Mouse (Mus musculus): ENCODE results near the gene Tmem54. TPM values are rescaled to one million over a fixed set of nuclear protein-coding genes. Genes with fewer than 3 reads are reported as not detected.
A peak's percentile ranks its signal among the peaks of the same experiment; 100 is the strongest.

Tmem54 gene
- polyA plus RNA-seq, 1 experiment, result 851 TPM

GRCm38 (mm10) chr4:129095276-129095675 is 10.1 kb upstream of the Tmem54 start:
- H3K4me1 ChIP-seq (ENCODE audit: control insufficient read depth, insufficient read depth, insufficient read length, low read length), result peaks cover 7% of the 10 kb centered on the region; the same call in 1 of the 2 replicates
- no peak for TF ChIP-seq CTCF (IDR thresholded peaks at IDR 0.05; ENCODE audit: extremely low read depth, insufficient read length, insufficient replicate concordance, low read depth, low read length)
- no peak for TF ChIP-seq POLR2A (IDR thresholded peaks at IDR 0.05; ENCODE audit: low read depth, low read length)
- H3K36me3 ChIP-seq (ENCODE audit: control insufficient read depth, insufficient read depth, low read length), result no peaks in the 10 kb centered on the region
- no peaks in the 10 kb centered on the region for H3K27me3 ChIP-seq (ENCODE audit: control insufficient read depth, insufficient read depth, low read length)
- H3K4me3 ChIP-seq (ENCODE audit: low read depth, low read length), result no peak overlapping the region
- H3K27ac ChIP-seq (ENCODE audit: insufficient read depth, low read depth, low read length), result no peak overlapping the region
- 36% methylated on average over 15 of the region's 15 CpGs for WGBS

GRCm38 (mm10) chr4:129097006-129097405 is 8.3 kb upstream of the Tmem54 start:
- peaks cover 7% of the 10 kb centered on the region; the same call in 1 of the 2 replicates for H3K4me1 ChIP-seq (ENCODE audit: control insufficient read depth, insufficient read depth, insufficient read length, low read length)
- H3K27ac ChIP-seq (ENCODE audit: insufficient read depth, low read depth, low read length), result no peak overlapping the region
- no peaks in the 10 kb centered on the region for H3K36me3 ChIP-seq (ENCODE audit: control insufficient read depth, insufficient read depth, low read length)
- WGBS, result 89% methylated on average over 7 of the region's 7 CpGs
- H3K4me3 ChIP-seq (ENCODE audit: low read depth, low read length), result no peak overlapping the region
- TF ChIP-seq POLR2A (IDR thresholded peaks at IDR 0.05; ENCODE audit: low read depth, low read length), result no peak
- TF ChIP-seq CTCF (IDR thresholded peaks at IDR 0.05; ENCODE audit: extremely low read depth, insufficient read length, insufficient replicate concordance, low read depth, low read length), result no peak
- no peaks in the 10 kb centered on the region for H3K27me3 ChIP-seq (ENCODE audit: control insufficient read depth, insufficient read depth, low read length)

GRCm38 (mm10) chr4:129102133-129102829 is 3.1 kb upstream of the Tmem54 start:
- peak; percentile 27; the same call in 1 of the 2 replicates for TF ChIP-seq CTCF (IDR thresholded peaks at IDR 0.05; ENCODE audit: extremely low read depth, insufficient read length, insufficient replicate concordance, low read depth, low read length)
- no peak for TF ChIP-seq POLR2A (IDR thresholded peaks at IDR 0.05; ENCODE audit: low read depth, low read length)
- H3K27me3 ChIP-seq (ENCODE audit: control insufficient read depth, insufficient read depth, low read length), result no peaks in the 10 kb centered on the region
- WGBS, result 27% methylated on average over 14 of the region's 14 CpGs
- peak overlapping the region; percentile 44 for H3K4me3 ChIP-seq (ENCODE audit: low read depth, low read length)
- no peaks in the 10 kb centered on the region for H3K36me3 ChIP-seq (ENCODE audit: control insufficient read depth, insufficient read depth, low read length)
- peak overlapping the region; percentile 99 for H3K27ac ChIP-seq (ENCODE audit: insufficient read depth, low read depth, low read length)
- peaks cover 23% of the 10 kb centered on the region for H3K4me1 ChIP-seq (ENCODE audit: control insufficient read depth, insufficient read depth, insufficient read length, low read length)

- Histone ChIP-seq H3K27ac (ENCODE audit: insufficient read depth, low read depth, low read length) (peak overlapping the region; percentile 95), H3K4me3 (ENCODE audit: low read depth, low read length) (peak overlapping the region; percentile 92), H3K4me1 (ENCODE audit: control insufficient read depth, insufficient read depth, insufficient read length, low read length) (peaks cover 36% of the 10 kb centered on the region), H3K27me3 (ENCODE audit: control insufficient read depth, insufficient read depth, low read length) (no peaks in the 10 kb centered on the region), H3K36me3 (ENCODE audit: control insufficient read depth, insufficient read depth, low read length) (peaks cover 22% of the 10 kb centered on the region)
- 18% methylated on average over 9 of the region's 9 CpGs for WGBS
- TF ChIP-seq CTCF (IDR thresholded peaks at IDR 0.05; ENCODE audit: extremely low read depth, insufficient read length, insufficient replicate concordance, low read depth, low read length), result no peak
- TF ChIP-seq POLR2A (IDR thresholded peaks at IDR 0.05; ENCODE audit: low read depth, low read length), result no peak
These were observed 725 bp downstream of the Tmem54 start for GRCm38 (mm10) chr4:129106073-129106472.

GRCm38 (mm10) chr4:129107348-129107899 is 2.1 kb downstream of the Tmem54 start:
- Histone ChIP-seq H3K27me3 (ENCODE audit: control insufficient read depth, insufficient read depth, low read length) (no peaks in the 10 kb centered on the region), H3K4me1 (ENCODE audit: control insufficient read depth, insufficient read depth, insufficient read length, low read length) (peaks cover 38% of the 10 kb centered on the region), H3K36me3 (ENCODE audit: control insufficient read depth, insufficient read depth, low read length) (peaks cover 35% of the 10 kb centered on the region), H3K27ac (ENCODE audit: insufficient read depth, low read depth, low read length) (peak overlapping the region; percentile 91), H3K4me3 (ENCODE audit: low read depth, low read length) (peak overlapping the region; percentile 55)
- 16% methylated on average over 10 of the region's 10 CpGs for WGBS
- TF ChIP-seq POLR2A (IDR thresholded peaks at IDR 0.05; ENCODE audit: low read depth, low read length) (peak; percentile 59; the same call in 1 of the 2 replicates), CTCF (IDR thresholded peaks at IDR 0.05; ENCODE audit: extremely low read depth, insufficient read length, insufficient replicate concordance, low read depth, low read length) (no peak)

- Histone ChIP-seq H3K27ac (ENCODE audit: insufficient read depth, low read depth, low read length) (0 out of 2 replicates have a peak overlapping the region, but pooled peaks have one; percentile 5), H3K4me3 (ENCODE audit: low read depth, low read length) (peak overlapping the region; percentile 55), H3K36me3 (ENCODE audit: control insufficient read depth, insufficient read depth, low read length) (peaks cover 40% of the 10 kb centered on the region), H3K27me3 (ENCODE audit: control insufficient read depth, insufficient read depth, low read length) (no peaks in the 10 kb centered on the region), H3K4me1 (ENCODE audit: control insufficient read depth, insufficient read depth, insufficient read length, low read length) (peaks cover 39% of the 10 kb centered on the region)
- 37% methylated on average over 7 of the region's 7 CpGs for WGBS
- TF ChIP-seq CTCF (IDR thresholded peaks at IDR 0.05; ENCODE audit: extremely low read depth, insufficient read length, insufficient replicate concordance, low read depth, low read length) (no peak), POLR2A (IDR thresholded peaks at IDR 0.05; ENCODE audit: low read depth, low read length) (no peak)
These were observed 3.3 kb downstream of the Tmem54 start for GRCm38 (mm10) chr4:129108624-129109023.

GRCm38 (mm10) chr4:129110804-129111203 is 5.5 kb downstream of the Tmem54 start:
- TF ChIP-seq POLR2A (IDR thresholded peaks at IDR 0.05; ENCODE audit: low read depth, low read length), result no peak
- no peak for TF ChIP-seq CTCF (IDR thresholded peaks at IDR 0.05; ENCODE audit: extremely low read depth, insufficient read length, insufficient replicate concordance, low read depth, low read length)
- Histone ChIP-seq H3K27me3 (ENCODE audit: control insufficient read depth, insufficient read depth, low read length) (no peaks in the 10 kb centered on the region), H3K27ac (ENCODE audit: insufficient read depth, low read depth, low read length) (peak overlapping the region; percentile 32; the same call in 1 of the 2 replicates), H3K4me1 (ENCODE audit: control insufficient read depth, insufficient read depth, insufficient read length, low read length) (peaks cover 28% of the 10 kb centered on the region), H3K36me3 (ENCODE audit: control insufficient read depth, insufficient read depth, low read length) (peaks cover 40% of the 10 kb centered on the region), H3K4me3 (ENCODE audit: low read depth, low read length) (no peak overlapping the region)
- 73% methylated on average over 6 of the region's 6 CpGs for WGBS

Data from small intestine, adult 2 months (tissue).